Mouse (Mus musculus): ENCODE results near the gene Krtap2-4. TPM values are rescaled to one million over a fixed set of nuclear protein-coding genes. Genes with fewer than 3 reads are reported as not detected.
"Not testable (repeated sequence)": the region's sequence is repeated elsewhere in the genome, so short reads cannot be mapped to it uniquely, and the experiment has no call there.

Gene Krtap2-4
- total and polyA plus RNA-seq, 2 experiments from 2014 or later, result not detected

- Histone ChIP-seq H3K4me3 (ENCODE audit: low read depth, low read length) (no peak overlapping the region), H3K4me2 (ENCODE audit: low read depth, low read length) (no peak overlapping the region), H3K9ac (replicated peaks; ENCODE audit: low read depth, low read length) (no peak overlapping the region), H3K27me3 (ENCODE audit: control insufficient read depth, insufficient read depth, low read length) (no peaks in the 10 kb centered on the region), H3K4me1 (ENCODE audit: control insufficient read depth, insufficient read depth) (no peaks in the 10 kb centered on the region), H3K9me3 (replicated peaks; ENCODE audit: control insufficient read depth, low read length) (no peaks in the 10 kb centered on the region), H3K36me3 (replicated peaks; ENCODE audit: control insufficient read depth, insufficient read depth, low read length) (no peaks in the 10 kb centered on the region), H3K27ac (ENCODE audit: low read depth) (no peak overlapping the region)
- 77% methylated on average over 15 of the region's 15 CpGs for WGBS
- no peak for DNase-seq (ENCODE audit: low spot score)
- TF ChIP-seq CTCF (IDR thresholded peaks at IDR 0.05; ENCODE audit: low read depth) (no peak), EP300 (IDR thresholded peaks at IDR 0.05; ENCODE audit: low read depth) (no peak)
- ATAC-seq (ENCODE audit: insufficient read depth, low read depth), result no peak
Observed at GRCm38 (mm10) chr11:99646444-99646843, 31.8 kb upstream of the Krtap2-4 start.

DNA sequence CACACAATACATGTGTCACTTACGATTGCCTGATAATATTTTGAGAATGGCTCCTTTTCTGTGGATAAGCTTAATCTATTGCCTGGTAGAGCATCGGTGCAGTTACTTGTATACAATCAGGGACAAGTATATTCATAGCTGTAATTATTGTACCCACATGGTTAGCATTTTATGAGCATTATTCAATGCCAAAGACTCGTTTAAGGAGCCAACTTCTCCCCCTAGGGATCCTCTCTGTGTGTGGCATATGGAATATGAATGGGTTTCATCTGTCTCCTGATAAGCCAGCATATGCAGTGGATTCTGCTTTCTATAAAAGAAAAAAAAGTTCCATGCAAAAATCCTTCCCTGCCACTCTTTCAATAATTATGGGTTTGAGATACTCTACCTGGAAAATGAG is 29.7 kb upstream of the Krtap2-4 start:
- no peak for ATAC-seq (ENCODE audit: insufficient read depth, low read depth)
- 70% methylated on average over 3 of the region's 3 CpGs for WGBS

DNA sequence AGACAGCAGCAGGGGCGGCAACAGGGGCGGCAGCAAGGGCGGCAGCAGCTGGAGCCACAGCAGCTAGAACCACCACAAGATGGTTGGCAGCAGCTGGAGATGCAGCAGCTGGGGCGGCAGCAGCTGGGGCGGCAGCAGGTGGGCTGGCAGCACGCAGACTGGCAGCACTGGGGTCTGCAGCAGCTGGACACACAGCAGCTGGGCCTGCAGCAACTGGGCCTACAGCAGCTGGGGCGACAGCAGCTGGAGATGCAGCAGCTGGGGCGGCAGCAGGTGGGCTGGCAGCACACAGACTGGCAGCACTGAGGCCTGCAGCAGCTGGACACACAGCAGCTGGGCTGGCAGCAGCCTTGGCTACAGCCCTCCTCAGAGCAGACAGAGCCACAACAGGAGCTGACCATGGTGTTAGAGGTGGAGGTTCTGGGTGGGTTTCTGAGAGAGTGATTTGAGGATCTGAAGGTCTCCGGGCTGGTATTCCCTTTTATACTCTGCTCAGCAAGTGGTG is 29.0 kb upstream of the Krtap2-4 start, which contains the start of gene Krtap4-7:
Gene Krtap4-7, minus strand, starts transcription at position 455 of the 505 bp plus-strand sequence.
- not testable (repeated sequence) for H3K4me2 ChIP-seq (ENCODE audit: low read depth, low read length); H3K4me3 ChIP-seq (ENCODE audit: low read depth, low read length); H3K27ac ChIP-seq (ENCODE audit: low read depth); H3K9me3 ChIP-seq (replicated peaks; ENCODE audit: control insufficient read depth, low read length); ATAC-seq (ENCODE audit: insufficient read depth, low read depth); H3K27me3 ChIP-seq (ENCODE audit: control insufficient read depth, insufficient read depth, low read length); H3K9ac ChIP-seq (replicated peaks; ENCODE audit: low read depth, low read length); H3K4me1 ChIP-seq (ENCODE audit: control insufficient read depth, insufficient read depth); H3K36me3 ChIP-seq (replicated peaks; ENCODE audit: control insufficient read depth, insufficient read depth, low read length); DNase-seq (ENCODE audit: low spot score)
- WGBS, result 78% methylated on average over 9 of the region's 9 CpGs

More for the DNA sequence above, 29.7 kb upstream of the Krtap2-4 start:
- no peaks in the 10 kb centered on the region for H3K9me3 ChIP-seq (replicated peaks; ENCODE audit: control insufficient read depth, low read length)
- no peak for TF ChIP-seq CTCF (IDR thresholded peaks at IDR 0.05; ENCODE audit: low read depth)
- no peak for TF ChIP-seq EP300 (IDR thresholded peaks at IDR 0.05; ENCODE audit: low read depth)
- H3K9ac ChIP-seq (replicated peaks; ENCODE audit: low read depth, low read length), result no peak overlapping the region
- no peak overlapping the region for H3K4me2 ChIP-seq (ENCODE audit: low read depth, low read length)
- DNase-seq (ENCODE audit: low spot score), result no peak
- no peak overlapping the region for H3K27ac ChIP-seq (ENCODE audit: low read depth)
- H3K27me3 ChIP-seq (ENCODE audit: control insufficient read depth, insufficient read depth, low read length), result no peaks in the 10 kb centered on the region
- H3K4me3 ChIP-seq (ENCODE audit: low read depth, low read length), result no peak overlapping the region
- no peaks in the 10 kb centered on the region for H3K4me1 ChIP-seq (ENCODE audit: control insufficient read depth, insufficient read depth)
- no peaks in the 10 kb centered on the region for H3K36me3 ChIP-seq (replicated peaks; ENCODE audit: control insufficient read depth, insufficient read depth, low read length)

- DNase-seq (ENCODE audit: low spot score) (no peak), ATAC-seq (ENCODE audit: insufficient read depth, low read depth) (no peak)
- H3K27ac ChIP-seq (ENCODE audit: low read depth), result no peak overlapping the region
- no peak overlapping the region for H3K4me2 ChIP-seq (ENCODE audit: low read depth, low read length)
- no peaks in the 10 kb centered on the region for H3K4me1 ChIP-seq (ENCODE audit: control insufficient read depth, insufficient read depth)
- no peaks in the 10 kb centered on the region for H3K36me3 ChIP-seq (replicated peaks; ENCODE audit: control insufficient read depth, insufficient read depth, low read length)
- H3K9ac ChIP-seq (replicated peaks; ENCODE audit: low read depth, low read length), result no peak overlapping the region
- WGBS, result 13% methylated on average over 1 of the region's 1 CpGs
- no peak for TF ChIP-seq CTCF (IDR thresholded peaks at IDR 0.05; ENCODE audit: low read depth)
- no peak for TF ChIP-seq EP300 (IDR thresholded peaks at IDR 0.05; ENCODE audit: low read depth)
- no peaks in the 10 kb centered on the region for H3K27me3 ChIP-seq (ENCODE audit: control insufficient read depth, insufficient read depth, low read length)
- H3K9me3 ChIP-seq (replicated peaks; ENCODE audit: control insufficient read depth, low read length), result no peaks in the 10 kb centered on the region
- no peak overlapping the region for H3K4me3 ChIP-seq (ENCODE audit: low read depth, low read length)
Observed at GRCm38 (mm10) chr11:99640926-99641325, 26.3 kb upstream of the Krtap2-4 start.

- ATAC-seq (ENCODE audit: insufficient read depth, low read depth) (no peak), DNase-seq (ENCODE audit: low spot score) (no peak)
- H3K9ac ChIP-seq (replicated peaks; ENCODE audit: low read depth, low read length), result no peak overlapping the region
- TF ChIP-seq EP300 (IDR thresholded peaks at IDR 0.05; ENCODE audit: low read depth), result no peak
- no peak for TF ChIP-seq CTCF (IDR thresholded peaks at IDR 0.05; ENCODE audit: low read depth)
- H3K9me3 ChIP-seq (replicated peaks; ENCODE audit: control insufficient read depth, low read length), result no peaks in the 10 kb centered on the region
- no peak overlapping the region for H3K4me2 ChIP-seq (ENCODE audit: low read depth, low read length)
- H3K36me3 ChIP-seq (replicated peaks; ENCODE audit: control insufficient read depth, insufficient read depth, low read length), result no peaks in the 10 kb centered on the region
- H3K27ac ChIP-seq (ENCODE audit: low read depth), result no peak overlapping the region
- no peaks in the 10 kb centered on the region for H3K4me1 ChIP-seq (ENCODE audit: control insufficient read depth, insufficient read depth)
- no peak overlapping the region for H3K4me3 ChIP-seq (ENCODE audit: low read depth, low read length)
- WGBS, result 24% methylated on average over 1 of the region's 1 CpGs
- H3K27me3 ChIP-seq (ENCODE audit: control insufficient read depth, insufficient read depth, low read length), result no peaks in the 10 kb centered on the region
Observed at GRCm38 (mm10) chr11:99637086-99637485, 22.4 kb upstream of the Krtap2-4 start.

GRCm38 (mm10) chr11:99634653-99635134 is 20.0 kb upstream of the Krtap2-4 start, which contains the start of gene Krtap4-2:
Krtap4-2 (minus strand) TSS chr11:99635084.
- no peak for TF ChIP-seq EP300 (IDR thresholded peaks at IDR 0.05; ENCODE audit: low read depth)
- TF ChIP-seq CTCF (IDR thresholded peaks at IDR 0.05; ENCODE audit: low read depth), result no peak
- no peak within 1 kb of the TSS for H3K4me3 ChIP-seq (ENCODE audit: low read depth, low read length)
- H3K4me1 ChIP-seq (ENCODE audit: control insufficient read depth, insufficient read depth), result no peaks in the 10 kb centered on the region
- H3K4me2 ChIP-seq (ENCODE audit: low read depth, low read length), result no peak within 1 kb of the TSS
- no peak within 1 kb of the TSS for H3K27ac ChIP-seq (ENCODE audit: low read depth)
- no peaks in the 10 kb centered on the region for H3K36me3 ChIP-seq (replicated peaks; ENCODE audit: control insufficient read depth, insufficient read depth, low read length)
- H3K9me3 ChIP-seq (replicated peaks; ENCODE audit: control insufficient read depth, low read length), result no peaks in the 10 kb centered on the region
- ATAC-seq (ENCODE audit: insufficient read depth, low read depth) (no peak), DNase-seq (ENCODE audit: low spot score) (no peak)
- H3K27me3 ChIP-seq (ENCODE audit: control insufficient read depth, insufficient read depth, low read length), result no peaks in the 10 kb centered on the region
- 53% methylated on average over 8 of the region's 8 CpGs for WGBS
- H3K9ac ChIP-seq (replicated peaks; ENCODE audit: low read depth, low read length), result no peak within 1 kb of the TSS

Measured in heart, postnatal 0 days (tissue).